Mouse (Mus musculus) liver, postnatal 0 days (tissue): Measurements from ENCODE around the gene Nrip1.

Experiments
- CTCF ChIP-seq: sonication (generic); IDR thresholded peaks from 2 replicates; pipeline ENCODE4 v1.5.1; 2016; ENCODE audit warnings: antibody characterized with exemption, low read depth
- EP300 ChIP-seq: IDR thresholded peaks from 2 replicates; pipeline ENCODE4 v1.6.1; 2016; ENCODE audit warnings: antibody characterized with exemption, low read depth, mild to moderate bottlenecking

DNA sequence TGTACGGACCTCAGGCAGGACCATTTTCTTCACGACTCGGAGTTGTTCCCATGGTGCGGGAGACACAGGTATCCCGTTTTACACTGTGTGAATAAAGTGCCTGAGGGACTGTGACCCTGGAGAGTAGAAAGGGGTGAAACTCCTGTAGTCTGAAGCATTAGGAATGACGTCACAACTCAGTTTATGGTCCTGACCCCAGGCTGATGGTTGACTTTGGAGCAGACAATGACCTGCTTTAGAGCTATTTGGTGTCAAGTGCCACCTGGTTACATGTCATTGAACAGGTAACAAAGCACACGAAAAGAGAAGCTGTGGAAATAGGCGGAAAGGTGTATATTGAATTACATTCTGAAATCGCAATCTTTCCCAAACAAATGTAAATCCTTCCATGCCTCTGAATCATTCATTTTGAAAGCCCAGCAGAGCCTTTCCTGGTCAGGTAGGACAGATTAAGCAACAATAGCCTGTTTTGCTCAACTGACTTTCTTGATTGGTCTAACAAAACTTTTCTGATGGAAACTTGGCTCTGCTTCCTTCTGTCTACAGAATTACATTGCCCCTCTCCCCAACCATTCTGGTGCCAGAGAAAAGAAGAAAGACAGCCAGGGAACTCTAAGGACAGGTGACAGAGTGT lies 106.9 kb downstream of the Nrip1 start:
- TF ChIP-seq CTCF = no peak
- no peak for TF ChIP-seq EP300
